Mouse (Mus musculus) kidney, adult 2 months (tissue): Measurements from ENCODE around the gene Olfr1330.

ENCODE experiments used
- CTCF ChIP-seq: fragments of 200-500 bp; conservative IDR thresholded peaks from 2 replicates; pipeline ENCODE4 v1.5.1; 2011; ENCODE audit warnings: low read depth, mild to moderate bottlenecking, control low read depth, low read length, moderate library complexity, mixed read lengths; ENCODE audit not compliant: insufficient read depth, insufficient read length
- POLR2A ChIP-seq: fragments of 200-500 bp; IDR thresholded peaks from one replicate; pipeline ENCODE4 v1.6.1; 2011; ENCODE audit warnings: low read depth, low read length, control low read depth

- no peak for TF ChIP-seq POLR2A
- TF ChIP-seq CTCF = no peak
Observed at GRCm38 (mm10) chr4:118864349-118864748, 24.0 kb upstream of the Olfr1330 start, which contains the start of gene Olfr1331.
